Mouse (Mus musculus) embryonic facial prominence, embryonic 12.5 days (tissue): Measurements from ENCODE around the gene Phf14. TPM values are rescaled to one million over a fixed set of nuclear protein-coding genes. Genes with fewer than 3 reads are reported as not detected.

Experiments used
- polyA plus RNA-seq: library from polyadenylated mRNA; unstranded; fragments of >200 nt; fragmentation: Nextera tagmentation; extraction: Ambion mirVana; gene quantifications from 2 replicates; pipeline ENCODE4 v1.2.1, GENCODE M21; 2016

Phf14 gene
- polyA plus RNA-seq, 1 experiment from 2014 or later = 110 TPM

Other genes with a start within 250 kb of the Phf14 start
- gene Ndufa4, start 312 bp upstream of the Phf14 start, polyA plus RNA-seq = 747 and 781 TPM in 2 replicates